8 mouse cellular contexts compared by ENCODE assay signal in the genomic region with DNA sequence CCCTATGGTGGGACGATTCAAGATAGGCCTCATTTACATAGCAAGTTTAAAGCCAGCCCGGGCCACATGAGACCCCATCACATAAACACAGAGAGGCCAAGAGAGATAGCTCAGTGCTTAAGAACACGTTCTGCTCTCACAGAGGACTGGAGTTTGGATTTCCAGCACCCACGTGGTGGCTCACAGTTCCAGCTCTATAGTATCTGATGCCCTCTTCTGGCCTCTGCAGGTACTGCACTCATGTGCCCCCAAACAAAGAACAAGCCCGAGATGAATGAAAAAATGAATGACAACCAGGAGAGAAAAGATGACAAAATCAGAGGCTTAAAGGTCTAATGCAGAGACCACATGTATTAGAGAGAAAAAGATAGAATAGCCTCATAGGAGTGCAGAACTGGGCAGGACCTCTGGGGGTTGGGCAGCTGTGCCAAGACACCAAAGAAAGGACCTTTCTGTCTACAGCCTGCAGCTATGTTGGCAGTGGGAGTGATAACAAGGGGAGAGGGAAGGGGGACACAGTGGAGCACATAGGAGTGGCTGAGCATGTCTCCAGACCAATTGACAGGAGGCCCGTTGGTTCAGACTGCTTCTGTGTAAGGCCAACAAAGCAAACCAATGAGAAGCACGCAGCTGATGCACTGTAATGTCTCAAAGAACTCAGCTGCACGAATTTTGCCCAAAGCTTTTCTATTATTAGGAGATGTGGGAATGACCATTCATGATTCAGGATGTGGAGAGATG. TPM values are rescaled to one million over a fixed set of nuclear protein-coding genes. Genes with fewer than 3 reads are reported as not detected.
DNase-seq lines count a peak whose midpoint lies in the region; ATAC-seq and TF ChIP-seq lines count a peak whose summit lies in the region.
"Had no signal": no experiment of that assay in that cellular context is flagged by ENCODE, and none has a peak within 500 bp of the region (broad histone marks: within the 10 kb centered on the region; RNA-seq: fewer than 3 reads in every experiment).

No protein-coding gene starts in this region.

- DNase-seq in kidney, adult 18-20 months: peak; percentile 38
- no peak for DNase-seq in kidney, postnatal 14 days
- peak; percentile 76 to 77 for DNase-seq in B cell, adult 2 months
- DNase-seq in embryo, embryonic 9.5 days (ENCODE audit: extremely low spot score): peak; percentile 60
- DNase-seq in urinary bladder, adult 2 months (ENCODE audit: low spot score): no peak

- H3K27me3 ChIP-seq in ES-Bruce4 (ENCODE audit: control insufficient read depth, insufficient read depth, low read length, poor library complexity, severe bottlenecking): no peaks in the 10 kb centered on the region
- H3K27me3 ChIP-seq: stomach, embryonic 15.5 days had no signal

- no peak for TF ChIP-seq EP300 in ES-Bruce4 (IDR thresholded peaks at IDR 0.05; ENCODE audit: insufficient read depth, low read depth, low read length)

- H3K27ac ChIP-seq in ES-Bruce4 (ENCODE audit: insufficient read depth, low read length): no peak overlapping the region
- H3K27ac ChIP-seq: stomach, embryonic 15.5 days had no signal

- H3K9ac ChIP-seq in ES-Bruce4 (ENCODE audit: low read depth, poor library complexity, severe bottlenecking): no peak overlapping the region
- H3K9ac ChIP-seq: stomach, embryonic 15.5 days had no signal

- TF ChIP-seq POLR2A in ES-Bruce4 (IDR thresholded peaks at IDR 0.05; ENCODE audit: insufficient read depth, low read length): no peak

- ATAC-seq in megakaryocyte-erythroid progenitor cell, adult 5-6 weeks (replicated peaks; ENCODE audit: low FRiP score, low TSS enrichment, poor library complexity, severe bottlenecking): peak; percentile 79

- H3K4me3 ChIP-seq in ES-Bruce4 (ENCODE audit: low read depth, low read length): no peak overlapping the region
- H3K4me3 ChIP-seq: stomach, embryonic 15.5 days had no signal

- peak; percentile 69 for TF ChIP-seq CTCF in ES-Bruce4 (IDR thresholded peaks at IDR 0.05; ENCODE audit: low read depth, low read length)

- H3K36me3 ChIP-seq in ES-Bruce4 (ENCODE audit: control insufficient read depth, insufficient read depth, low read length, poor library complexity, severe bottlenecking): no peaks in the 10 kb centered on the region
- H3K36me3 ChIP-seq: stomach, embryonic 15.5 days had no signal

- no peaks in the 10 kb centered on the region for H3K9me3 ChIP-seq in ES-Bruce4 (replicated peaks; ENCODE audit: control insufficient read depth, insufficient read depth, low read length, poor library complexity, severe bottlenecking)
- H3K9me3 ChIP-seq: stomach, embryonic 15.5 days had no signal

- peaks cover 4% of the 10 kb centered on the region for H3K4me1 ChIP-seq in ES-Bruce4 (ENCODE audit: control insufficient read depth, insufficient read depth, low read length)
- H3K4me1 ChIP-seq: stomach, embryonic 15.5 days had no signal

RNA-seq across cellular contexts. Expression of gene 1700067P10Rik, which starts 21.6 kb away (rescaled TPM):
- polyA plus RNA-seq in ES-Bruce4 (2011; ENCODE audit: insufficient read depth, insufficient read length, low read depth, missing spikeins): not detected in 2 replicates
- not detected in 2 replicates for total RNA-seq in megakaryocyte-erythroid progenitor cell, adult 5-6 weeks (2014; fragmentation: Nextera tagmentation)
- total RNA-seq in megakaryocyte-erythroid progenitor cell, adult 5-6 weeks (2017): not detected in 2 replicates
- 0.09 and 0.12 TPM in 2 replicates for polyA plus RNA-seq in urinary bladder, adult 2 months (2012; rRNA removed)
- polyA plus RNA-seq: stomach, embryonic 15.5 days had no signal

RNA-seq across cellular contexts. Expression of gene 9830107B12Rik, which starts 35.4 kb away (rescaled TPM):
- polyA plus RNA-seq in ES-Bruce4 (2011; ENCODE audit: insufficient read depth, insufficient read length, low read depth, missing spikeins): not detected in 2 replicates
- 0.72 TPM in 1 of 2 replicates, not detected in the other for total RNA-seq in megakaryocyte-erythroid progenitor cell, adult 5-6 weeks (2014; fragmentation: Nextera tagmentation)
- not detected in 2 replicates for total RNA-seq in megakaryocyte-erythroid progenitor cell, adult 5-6 weeks (2017)
- polyA plus RNA-seq in urinary bladder, adult 2 months (2012; rRNA removed): 0.04 and 0.06 TPM in 2 replicates

RNA-seq across cellular contexts. Expression of gene A530064D06Rik, which starts 56.4 kb away (rescaled TPM):
- 0.15 TPM in 1 of 2 replicates, not detected in the other for polyA plus RNA-seq in ES-Bruce4 (2011; ENCODE audit: insufficient read depth, insufficient read length, low read depth, missing spikeins)
- total RNA-seq in megakaryocyte-erythroid progenitor cell, adult 5-6 weeks (2014; fragmentation: Nextera tagmentation): not detected in 2 replicates
- not detected in 2 replicates for total RNA-seq in megakaryocyte-erythroid progenitor cell, adult 5-6 weeks (2017)
- polyA plus RNA-seq in urinary bladder, adult 2 months (2012; rRNA removed): 0.41 and 0.69 TPM in 2 replicates

Comparison
In these comparisons a context has a peak if more than half of its experiments do, and no peak if none do; other contexts are left out.
1. DNase-seq: peak in kidney, adult 18-20 months (single experiment), B cell, adult 2 months (2 of 2) and embryo, embryonic 9.5 days (single experiment); none in kidney, postnatal 14 days (single experiment) and urinary bladder, adult 2 months (single experiment).